In the genomic region with DNA sequence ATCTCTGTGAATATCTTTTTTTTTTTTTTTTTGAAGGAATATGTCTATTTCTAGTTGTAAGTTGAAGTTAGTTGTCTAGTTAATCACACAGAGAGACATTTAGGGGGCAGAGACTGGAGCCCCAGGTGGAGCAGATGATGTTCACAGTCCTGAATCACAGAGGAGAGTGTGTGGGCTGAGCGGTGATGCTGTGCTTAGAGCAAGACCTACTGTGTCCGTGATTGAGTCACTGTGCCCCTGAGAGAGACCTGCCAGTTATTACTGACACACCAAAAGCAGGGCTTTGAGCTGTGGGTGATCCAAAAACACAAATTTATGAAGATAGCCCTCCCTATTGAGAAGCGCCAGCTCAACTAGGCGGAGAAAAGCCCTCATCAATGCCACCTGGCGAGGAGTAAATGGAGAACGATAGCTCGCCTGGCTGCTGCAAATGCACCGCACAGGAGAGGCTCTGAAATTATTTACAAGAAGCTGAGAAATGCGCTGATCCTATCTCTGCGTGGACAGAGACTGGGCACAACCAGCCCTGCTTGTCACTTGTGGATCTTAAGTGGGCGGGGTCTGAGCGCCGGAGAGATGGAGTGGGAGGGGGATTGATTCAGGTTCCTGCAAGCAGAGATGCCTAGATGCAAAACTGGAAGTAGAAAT, we compare ENCODE assay signal across 10 mouse cellular contexts.
DNase-seq lines count a peak whose midpoint lies in the region; ATAC-seq and TF ChIP-seq lines count a peak whose summit lies in the region.
"Had no signal": no experiment of that assay in that cellular context is flagged by ENCODE, and none has a peak within 500 bp of the region (broad histone marks: within the 10 kb centered on the region; RNA-seq: fewer than 3 reads in every experiment).

No protein-coding gene starts in this region.

- no peaks in the 10 kb centered on the region for H3K36me3 ChIP-seq in embryonic facial prominence, embryonic 10.5 days (replicated peaks)
- H3K36me3 ChIP-seq in hindbrain, embryonic 13.5 days = no peaks in the 10 kb centered on the region
- H3K36me3 ChIP-seq in neural tube, embryonic 11.5 days (ENCODE audit: control insufficient read depth, insufficient read depth, low read length) = no peaks in the 10 kb centered on the region

- peak overlapping the region; percentile 41 for H3K4me3 ChIP-seq in layer of hippocampus, adult 2 months
- H3K4me3 ChIP-seq in embryonic facial prominence, embryonic 10.5 days = peak overlapping the region; percentile 50
- H3K4me3 ChIP-seq in hindbrain, embryonic 13.5 days = peak overlapping the region; percentile 31
- no peak overlapping the region for H3K4me3 ChIP-seq in neural tube, embryonic 11.5 days (ENCODE audit: low read depth, low read length)

- no peaks in the 10 kb centered on the region for H3K9me3 ChIP-seq in embryonic facial prominence, embryonic 10.5 days
- 0 out of 2 replicates have a peak, but pooled peaks cover 3% of the 10 kb centered on the region for H3K9me3 ChIP-seq in hindbrain, embryonic 13.5 days
- H3K9me3 ChIP-seq in neural tube, embryonic 11.5 days (ENCODE audit: control insufficient read depth, low read length) = no peaks in the 10 kb centered on the region

- peaks cover 17% of the 10 kb centered on the region for H3K4me1 ChIP-seq in embryonic facial prominence, embryonic 10.5 days
- H3K4me1 ChIP-seq in hindbrain, embryonic 13.5 days (replicated peaks) = peaks cover 15% of the 10 kb centered on the region
- H3K4me1 ChIP-seq in neural tube, embryonic 11.5 days (ENCODE audit: control insufficient read depth, insufficient read depth, low read length) = no peaks in the 10 kb centered on the region; the same call in 1 of the 2 replicates

- ATAC-seq in hindbrain, embryonic 13.5 days (ENCODE audit: low FRiP score) = no peak
- no peak for ATAC-seq in neural tube, embryonic 11.5 days (ENCODE audit: insufficient read depth, low FRiP score, low TSS enrichment)
- ATAC-seq: Patski had no signal

- peak overlapping the region; percentile 68 for H3K9ac ChIP-seq in hindbrain, embryonic 13.5 days
- H3K9ac ChIP-seq in neural tube, embryonic 11.5 days (ENCODE audit: low read length) = no peak overlapping the region; the same call in 1 of the 2 replicates

- WGBS in embryonic facial prominence, embryonic 10.5 days = 18% methylated on average over 13 of the region's 13 CpGs
- 19% methylated on average over 13 of the region's 13 CpGs for WGBS in hindbrain, embryonic 13.5 days
- 23% methylated on average over 13 of the region's 13 CpGs for WGBS in neural tube, embryonic 11.5 days

- H3K4me2 ChIP-seq in hindbrain, embryonic 13.5 days = peak overlapping the region; percentile 60
- H3K4me2 ChIP-seq in neural tube, embryonic 11.5 days (ENCODE audit: low read depth) = peak overlapping the region; percentile 41

- DNase-seq in layer of hippocampus, adult 2 months (ENCODE audit: low spot score in 2 of 2) = no peak
- DNase-seq in layer of hippocampus, adult 11-12 months (ENCODE audit: low spot score) = no peak
- DNase-seq in embryonic facial prominence, embryonic 10.5 days (ENCODE audit: low spot score) = peak; percentile 21
- DNase-seq in neural tube, embryonic 11.5 days (ENCODE audit: low spot score) = no peak
- DNase-seq in layer of hippocampus, postnatal 10 days (ENCODE audit: low spot score in 2 of 2) = no peak
- no peak for DNase-seq in ovary, postnatal 36 days (ENCODE audit: low spot score)
- no peak for DNase-seq in frontal cortex, postnatal 25 days (ENCODE audit: low spot score in 2 of 2)
- DNase-seq: lung, postnatal 10 days had no signal

- peak; percentile 30 for TF ChIP-seq CTCF in layer of hippocampus, adult 2 months (conservative IDR thresholded peaks at IDR 0.05)

- no peak overlapping the region for H3K27ac ChIP-seq in layer of hippocampus, adult 2 months
- H3K27ac ChIP-seq in embryonic facial prominence, embryonic 10.5 days (replicated peaks) = no peak overlapping the region
- H3K27ac ChIP-seq in hindbrain, embryonic 13.5 days = no peak overlapping the region
- no peak overlapping the region for H3K27ac ChIP-seq in neural tube, embryonic 11.5 days (ENCODE audit: low read depth, low read length)

- H3K27me3 ChIP-seq in embryonic facial prominence, embryonic 10.5 days (replicated peaks; ENCODE audit: low read depth, poor library complexity, severe bottlenecking) = no peaks in the 10 kb centered on the region
- no peaks in the 10 kb centered on the region for H3K27me3 ChIP-seq in hindbrain, embryonic 13.5 days
- no peaks in the 10 kb centered on the region for H3K27me3 ChIP-seq in neural tube, embryonic 11.5 days (ENCODE audit: control insufficient read depth, insufficient read depth, low read length)
- H3K27me3 ChIP-seq: Patski had no signal
